Mouse (Mus musculus) cortical plate, adult 2 months (tissue): ENCODE measurements around the gene Fyttd1. TPM values are rescaled to one million over a fixed set of nuclear protein-coding genes. Genes with fewer than 3 reads are reported as not detected.

ENCODE experiments used
- H3K27ac ChIP-seq: fragments of 200-500 bp; 2 replicates; pipeline ENCODE4 v1.5.1; 2012; ENCODE audit warnings: low read length, control low read depth, inconsistent platforms; ENCODE audit not compliant: insufficient read depth
- H3K4me1 ChIP-seq: fragments of 200-500 bp; 2 replicates; pipeline ENCODE4 v1.6.1; 2011; ENCODE audit warnings: low read length; ENCODE audit not compliant: control insufficient read depth, insufficient read depth
- H3K4me3 ChIP-seq: fragments of 200-500 bp; 2 replicates; pipeline ENCODE4 v1.5.1; 2011; ENCODE audit warnings: mild to moderate bottlenecking, low read length, control low read depth; ENCODE audit not compliant: insufficient read depth
- CTCF ChIP-seq: fragments of 200-500 bp; IDR thresholded peaks from 2 replicates; pipeline ENCODE4 v1.5.1; 2011; ENCODE audit warnings: mild to moderate bottlenecking, control low read depth, low read length; ENCODE audit not compliant: insufficient read depth; ENCODE audit errors: extremely low read depth
- POLR2A ChIP-seq: fragments of 200-500 bp; IDR thresholded peaks from 2 replicates; pipeline ENCODE4 v1.6.1; 2011; ENCODE audit warnings: mild to moderate bottlenecking, low read length, control low read depth; ENCODE audit not compliant: insufficient read depth; ENCODE audit errors: extremely low read depth
- polyA plus RNA-seq: library from polyadenylated mRNA; depleted of rRNA; stranded (reverse); fragments of >200 nt; gene quantifications from 2 replicates; pipeline ENCODE4 v1.2.3, GENCODE M21; 2012; rRNA removed

Gene Fyttd1
- polyA plus RNA-seq, result 49.9 and 54.0 TPM in 2 replicates

DNA sequence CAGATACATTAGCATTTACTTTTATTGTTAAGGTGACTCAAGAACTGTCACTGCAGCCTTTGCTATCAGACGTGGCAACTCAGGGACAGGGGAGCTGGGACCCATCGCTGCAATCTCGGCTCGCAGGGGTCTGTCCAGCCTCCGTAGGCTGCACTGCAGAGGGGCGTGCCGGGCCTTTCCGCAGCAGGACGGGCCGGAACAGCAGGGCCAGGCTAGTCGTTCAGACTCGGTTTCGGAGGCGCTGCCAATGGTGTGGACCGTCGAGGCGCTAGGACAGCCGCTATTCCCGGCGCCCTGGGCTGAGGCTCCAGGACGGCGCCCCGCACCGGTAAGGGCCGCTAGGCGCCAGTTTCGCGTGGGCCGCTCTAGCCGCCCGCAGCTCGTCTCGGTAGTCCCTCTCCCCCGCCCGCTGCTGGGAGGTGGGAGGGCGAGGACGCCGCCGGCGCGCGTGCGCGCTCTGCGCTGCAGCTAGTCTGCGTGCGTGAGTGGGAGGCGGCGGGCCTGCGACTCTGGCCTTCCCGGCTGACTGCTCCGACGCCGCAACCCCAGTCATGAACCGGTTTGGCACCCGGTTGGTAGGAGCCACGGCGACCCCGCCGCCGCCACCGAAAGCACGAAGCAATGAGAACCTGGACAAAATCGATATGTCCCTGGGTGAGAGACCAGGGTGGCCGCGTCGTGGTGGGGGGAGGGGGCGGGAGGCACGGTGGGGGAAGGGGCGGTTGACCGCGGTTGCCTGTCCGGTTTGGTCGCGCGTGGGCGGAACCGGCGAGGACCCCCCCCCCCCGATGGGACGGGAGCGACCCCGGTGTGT, at the start of gene Fyttd1, which contains the start of gene Rubcn:
Fyttd1 (plus strand) TSS at position 158 of the 814 bp plus-strand sequence.
Rubcn (minus strand) TSS at position 424 of the 814 bp plus-strand sequence.
- Histone ChIP-seq H3K4me3 (peak within 1 kb of the TSS; percentile 88), H3K4me1 (peaks cover 8% of the 10 kb centered on the region), H3K27ac (peak within 1 kb of the TSS; percentile 64)
- TF ChIP-seq POLR2A (peak; percentile 85), CTCF (no peak)

GRCm38 (mm10) chr16:32829104-32829503, 48.2 kb upstream of the Fyttd1 start:
- H3K27ac ChIP-seq, result no peak overlapping the region
- peaks cover 2% of the 10 kb centered on the region; the same call in 1 of the 2 replicates for H3K4me1 ChIP-seq
- TF ChIP-seq POLR2A (no peak), CTCF (no peak)
- H3K4me3 ChIP-seq, result no peak overlapping the region

GRCm38 (mm10) chr16:32831501-32831900, 45.8 kb upstream of the Fyttd1 start:
- TF ChIP-seq CTCF (no peak), POLR2A (no peak)
- Histone ChIP-seq H3K27ac (no peak overlapping the region), H3K4me3 (no peak overlapping the region), H3K4me1 (peaks cover 2% of the 10 kb centered on the region; the same call in 1 of the 2 replicates)

- Histone ChIP-seq H3K4me3 (no peak overlapping the region), H3K4me1 (no peaks in the 10 kb centered on the region), H3K27ac (no peak overlapping the region)
- no peak for TF ChIP-seq CTCF
- TF ChIP-seq POLR2A, result no peak
Observed at GRCm38 (mm10) chr16:32847103-32847502, 30.2 kb upstream of the Fyttd1 start.

- peaks cover 5% of the 10 kb centered on the region; the same call in 1 of the 2 replicates for H3K4me1 ChIP-seq
- H3K27ac ChIP-seq, result no peak overlapping the region
- TF ChIP-seq CTCF (no peak), POLR2A (no peak)
- H3K4me3 ChIP-seq, result no peak overlapping the region
Observed at GRCm38 (mm10) chr16:32849042-32849830, 28.1 kb upstream of the Fyttd1 start.

- H3K4me3 ChIP-seq, result no peak overlapping the region
- H3K27ac ChIP-seq, result 0 out of 2 replicates have a peak overlapping the region, but pooled peaks have one; percentile 23
- TF ChIP-seq POLR2A (no peak), CTCF (no peak)
- peaks cover 10% of the 10 kb centered on the region for H3K4me1 ChIP-seq
Observed at GRCm38 (mm10) chr16:32853492-32854049, 23.7 kb upstream of the Fyttd1 start.

- H3K27ac ChIP-seq, result no peak overlapping the region; the same call in 1 of the 2 replicates
- TF ChIP-seq POLR2A, result no peak
- TF ChIP-seq CTCF, result no peak
- peaks cover 10% of the 10 kb centered on the region for H3K4me1 ChIP-seq
- H3K4me3 ChIP-seq, result no peak overlapping the region
Observed at GRCm38 (mm10) chr16:32854050-32854571, 23.2 kb upstream of the Fyttd1 start.

GRCm38 (mm10) chr16:32856751-32857150, 20.5 kb upstream of the Fyttd1 start:
- Histone ChIP-seq H3K4me1 (peaks cover 13% of the 10 kb centered on the region), H3K27ac (no peak overlapping the region), H3K4me3 (no peak overlapping the region)
- TF ChIP-seq POLR2A, result no peak
- TF ChIP-seq CTCF, result no peak

DNA sequence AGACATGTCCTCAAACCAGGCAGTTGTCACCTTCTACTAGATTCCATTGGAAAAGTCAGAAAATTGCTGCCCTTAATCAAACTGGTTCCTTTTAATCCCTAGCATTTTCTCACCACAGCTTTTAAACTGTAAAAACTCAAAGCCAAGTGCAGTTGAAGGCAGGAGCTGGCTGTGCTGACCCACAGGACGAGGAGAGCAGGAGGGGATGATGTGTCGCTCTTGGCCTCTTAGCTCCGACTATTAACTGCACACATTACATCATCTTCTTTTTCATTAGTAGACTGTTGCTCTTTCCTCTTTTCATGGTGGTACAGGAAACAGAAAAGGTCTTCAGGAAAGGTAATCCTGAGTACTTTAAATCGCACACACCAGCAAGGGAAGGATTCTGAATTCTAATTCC, 18.9 kb upstream of the Fyttd1 start:
- Histone ChIP-seq H3K27ac (no peak overlapping the region), H3K4me3 (no peak overlapping the region)
- TF ChIP-seq POLR2A, result no peak

More for the DNA sequence above, 18.9 kb upstream of the Fyttd1 start:
- H3K4me1 ChIP-seq, result peaks cover 13% of the 10 kb centered on the region
